15 mouse cellular contexts compared by ENCODE assay signal in genomic region chr6:72364985-72365384, GRCm38 (mm10).
"Had no signal": no experiment of that assay in that cellular context is flagged by ENCODE, and none has a peak within 500 bp of the region (broad histone marks: within the 10 kb centered on the region; RNA-seq: fewer than 3 reads in every experiment).

No protein-coding gene starts in this region.

- H3K9ac ChIP-seq: liver, embryonic 14.5 days; lung, embryonic 14.5 days; midbrain, embryonic 12.5 days; neural tube, embryonic 12.5 days had no signal

- H3K27ac ChIP-seq: liver, embryonic 14.5 days; midbrain, embryonic 10.5 days; midbrain, embryonic 12.5 days; neural tube, embryonic 12.5 days had no signal

- DNase-seq: lung, adult 18-20 months; lung, embryonic 14.5 days; lung, postnatal 10 days; lung, postnatal 4 days; midbrain, embryonic 14.5 days; right cerebral cortex, postnatal 14 days; spleen, adult 18-20 months; thymus, adult 18-20 months; thymus, postnatal 14 days; thymus, postnatal 4 days had no signal

- H3K9me3 ChIP-seq: midbrain, embryonic 10.5 days; midbrain, embryonic 12.5 days; neural tube, embryonic 12.5 days had no signal

- H3K4me3 ChIP-seq: midbrain, embryonic 10.5 days; midbrain, embryonic 12.5 days; neural tube, embryonic 12.5 days had no signal

- H3K27me3 ChIP-seq: neural tube, embryonic 12.5 days had no signal

- H3K4me2 ChIP-seq: lung, embryonic 14.5 days; midbrain, embryonic 12.5 days; neural tube, embryonic 12.5 days had no signal

- ATAC-seq: midbrain, embryonic 16.5 days had no signal
